Mouse (Mus musculus): ENCODE measurements at regions not wholly inside any gene's neighbourhood (a gene's known extent, or its start where the extent isn't known, plus 50 kb on each side); places are given as distances from the start of the nearest gene placed in this dataset.

DNA sequence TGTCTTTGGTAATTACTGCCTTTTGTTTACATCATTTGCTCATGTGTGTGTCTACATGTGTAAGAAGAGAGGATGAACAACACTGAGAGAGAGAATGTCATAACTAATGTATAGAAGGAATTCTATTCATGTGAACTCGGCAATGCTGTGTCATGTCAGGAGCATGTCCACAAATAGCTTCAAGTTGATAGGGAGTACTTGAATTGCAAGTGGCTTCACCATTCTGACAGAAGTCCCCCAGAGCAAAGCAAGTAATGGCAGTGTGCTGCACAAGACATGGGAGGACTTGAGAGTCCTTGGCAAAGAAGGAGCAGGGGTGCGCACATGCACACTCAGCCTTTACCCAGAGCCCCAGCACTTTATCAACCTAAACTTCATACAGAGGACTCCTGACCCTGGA lies 919.9 kb upstream of the Tenm2 start:
- no peaks in the 10 kb centered on the region for H3K4me1 ChIP-seq (ENCODE audit: control insufficient read depth, insufficient read depth, low read length)
- H3K27me3 ChIP-seq (ENCODE audit: control insufficient read depth, insufficient read depth, low read length): no peaks in the 10 kb centered on the region
- no peak for ATAC-seq (ENCODE audit: low FRiP score, low TSS enrichment)
- H3K9me3 ChIP-seq (ENCODE audit: control insufficient read depth, low read length): no peaks in the 10 kb centered on the region
- no peak overlapping the region for H3K9ac ChIP-seq (ENCODE audit: low read depth, low read length)
- H3K36me3 ChIP-seq (ENCODE audit: control insufficient read depth, insufficient read depth, low read length): no peaks in the 10 kb centered on the region
- no peak overlapping the region for H3K4me2 ChIP-seq (replicated peaks; ENCODE audit: low read depth, low read length)
- 86% methylated on average over 2 of the region's 2 CpGs for WGBS
- no peak overlapping the region for H3K27ac ChIP-seq (ENCODE audit: low read depth, low read length)
- no peak overlapping the region for H3K4me3 ChIP-seq (ENCODE audit: low read length)

DNA sequence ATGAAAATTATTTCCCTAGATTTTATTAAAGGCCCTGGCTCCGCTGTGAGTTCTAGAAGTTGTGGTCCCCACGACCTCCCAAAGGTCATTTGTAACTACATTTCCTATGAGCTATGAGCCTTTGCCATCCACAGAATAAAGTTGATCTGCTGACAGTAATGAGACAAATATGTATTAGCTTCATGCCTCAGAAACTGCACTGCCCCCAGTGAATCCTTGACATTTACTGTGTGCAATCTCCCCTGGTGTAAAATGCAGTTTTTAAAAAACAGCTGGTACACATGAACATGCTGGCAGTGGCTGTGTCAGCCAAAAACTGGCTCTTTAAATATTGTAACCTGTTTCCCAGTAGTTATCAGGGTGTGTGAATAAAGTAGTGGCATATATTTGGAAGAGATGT lies 907.7 kb upstream of the Tenm2 start:
- Histone ChIP-seq H3K4me1 (ENCODE audit: control insufficient read depth, insufficient read depth, low read length) (no peaks in the 10 kb centered on the region), H3K36me3 (ENCODE audit: control insufficient read depth, insufficient read depth, low read length) (no peaks in the 10 kb centered on the region), H3K4me2 (replicated peaks; ENCODE audit: low read depth, low read length) (no peak overlapping the region), H3K27ac (ENCODE audit: low read depth, low read length) (no peak overlapping the region), H3K9me3 (ENCODE audit: control insufficient read depth, low read length) (no peaks in the 10 kb centered on the region), H3K27me3 (ENCODE audit: control insufficient read depth, insufficient read depth, low read length) (no peaks in the 10 kb centered on the region), H3K4me3 (ENCODE audit: low read length) (no peak overlapping the region), H3K9ac (ENCODE audit: low read depth, low read length) (no peak overlapping the region)
- ATAC-seq (ENCODE audit: low FRiP score, low TSS enrichment): no peak
- WGBS: 94% methylated on average over 2 of the region's 2 CpGs

DNA sequence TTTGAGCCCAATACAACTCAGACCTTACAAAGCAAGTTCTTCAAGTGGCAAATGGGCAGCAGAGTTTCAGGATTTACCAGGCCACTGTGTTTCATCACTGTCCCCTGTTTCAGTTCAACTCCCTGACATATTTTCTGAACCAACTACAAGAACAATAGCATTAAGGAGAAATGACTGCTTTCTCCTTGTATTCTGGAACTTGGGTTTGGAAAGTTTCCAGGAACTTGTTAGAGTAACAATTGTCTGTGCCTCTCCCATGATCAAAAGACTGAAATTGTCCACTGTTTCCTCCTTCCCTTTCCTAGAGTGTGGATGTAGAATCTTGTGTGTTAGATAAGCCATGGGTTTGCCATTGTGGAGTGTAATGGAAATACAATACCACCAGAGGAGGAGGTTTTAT lies 893.1 kb upstream of the Tenm2 start:
- Histone ChIP-seq H3K36me3 (ENCODE audit: control insufficient read depth, insufficient read depth, low read length) (no peaks in the 10 kb centered on the region), H3K4me2 (replicated peaks; ENCODE audit: low read depth, low read length) (no peak overlapping the region), H3K9me3 (ENCODE audit: control insufficient read depth, low read length) (no peaks in the 10 kb centered on the region), H3K4me1 (ENCODE audit: control insufficient read depth, insufficient read depth, low read length) (no peaks in the 10 kb centered on the region), H3K4me3 (ENCODE audit: low read length) (no peak overlapping the region), H3K9ac (ENCODE audit: low read depth, low read length) (no peak overlapping the region), H3K27ac (ENCODE audit: low read depth, low read length) (no peak overlapping the region), H3K27me3 (ENCODE audit: control insufficient read depth, insufficient read depth, low read length) (no peaks in the 10 kb centered on the region)
- no peak for ATAC-seq (ENCODE audit: low FRiP score, low TSS enrichment)

DNA sequence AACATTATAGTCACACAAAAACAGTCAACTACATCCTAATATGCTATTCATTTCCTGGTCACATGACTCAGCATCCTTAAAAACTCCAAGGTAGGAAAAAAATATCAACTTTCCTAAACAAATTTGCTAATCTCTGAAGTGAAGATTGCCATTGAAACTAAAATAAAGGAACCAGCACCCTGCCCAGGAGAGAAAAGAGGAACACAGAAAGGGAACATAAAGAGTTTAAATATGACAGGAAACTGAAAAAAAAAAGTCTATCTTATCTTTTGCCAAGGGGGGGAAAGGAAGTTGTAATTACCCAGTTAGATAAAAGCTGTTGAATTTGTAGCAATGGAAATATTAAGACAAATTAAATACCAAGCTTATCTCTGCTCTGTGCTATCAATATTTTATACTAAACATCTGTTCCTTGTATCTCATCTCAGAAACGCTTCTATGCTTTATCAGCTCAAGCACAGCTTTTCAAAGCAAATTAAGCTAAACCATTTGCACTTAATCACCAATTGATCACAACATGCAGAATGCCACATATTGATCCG lies 888.1 kb upstream of the Tenm2 start:
- Histone ChIP-seq H3K4me3 (ENCODE audit: low read length) (no peak overlapping the region), H3K9ac (ENCODE audit: low read depth, low read length) (no peak overlapping the region)

DNA sequence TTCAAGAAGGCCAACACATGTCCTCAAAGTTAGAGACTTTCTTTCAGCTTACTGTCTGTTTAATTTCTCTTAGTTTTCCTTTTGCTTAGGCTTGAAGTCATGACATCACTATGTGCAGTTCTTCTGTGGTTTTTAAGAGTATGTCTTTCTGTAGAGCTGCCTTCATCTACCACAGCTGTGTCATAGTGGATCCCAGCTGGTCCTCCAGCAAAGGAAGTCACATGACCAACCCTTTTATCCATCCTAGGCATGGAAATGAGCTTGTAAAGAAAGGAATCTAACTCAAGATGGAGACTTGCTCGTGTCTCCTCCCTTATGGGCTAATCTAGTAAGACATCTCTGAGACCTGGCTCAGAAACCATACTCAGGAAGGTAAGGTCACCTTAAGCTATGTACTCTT lies 886.7 kb upstream of the Tenm2 start:
- Histone ChIP-seq H3K4me1 (ENCODE audit: control insufficient read depth, insufficient read depth, low read length) (no peaks in the 10 kb centered on the region), H3K27me3 (ENCODE audit: control insufficient read depth, insufficient read depth, low read length) (no peaks in the 10 kb centered on the region), H3K9me3 (ENCODE audit: control insufficient read depth, low read length) (no peaks in the 10 kb centered on the region), H3K36me3 (ENCODE audit: control insufficient read depth, insufficient read depth, low read length) (no peaks in the 10 kb centered on the region), H3K9ac (ENCODE audit: low read depth, low read length) (no peak overlapping the region), H3K4me2 (replicated peaks; ENCODE audit: low read depth, low read length) (no peak overlapping the region), H3K4me3 (ENCODE audit: low read length) (no peak overlapping the region), H3K27ac (ENCODE audit: low read depth, low read length) (no peak overlapping the region)
- ATAC-seq (ENCODE audit: low FRiP score, low TSS enrichment): no peak
- WGBS: 65% methylated on average over 1 of the region's 1 CpGs

More for the DNA sequence above, 888.1 kb upstream of the Tenm2 start:
- no peak overlapping the region for H3K27ac ChIP-seq (ENCODE audit: low read depth, low read length)
- no peak overlapping the region for H3K4me2 ChIP-seq (replicated peaks; ENCODE audit: low read depth, low read length)
- 80% methylated on average over 2 of the region's 2 CpGs for WGBS
- no peaks in the 10 kb centered on the region for H3K27me3 ChIP-seq (ENCODE audit: control insufficient read depth, insufficient read depth, low read length)
- no peaks in the 10 kb centered on the region for H3K36me3 ChIP-seq (ENCODE audit: control insufficient read depth, insufficient read depth, low read length)
- H3K4me1 ChIP-seq (ENCODE audit: control insufficient read depth, insufficient read depth, low read length): no peaks in the 10 kb centered on the region
- no peaks in the 10 kb centered on the region for H3K9me3 ChIP-seq (ENCODE audit: control insufficient read depth, low read length)
- no peak for ATAC-seq (ENCODE audit: low FRiP score, low TSS enrichment)

DNA sequence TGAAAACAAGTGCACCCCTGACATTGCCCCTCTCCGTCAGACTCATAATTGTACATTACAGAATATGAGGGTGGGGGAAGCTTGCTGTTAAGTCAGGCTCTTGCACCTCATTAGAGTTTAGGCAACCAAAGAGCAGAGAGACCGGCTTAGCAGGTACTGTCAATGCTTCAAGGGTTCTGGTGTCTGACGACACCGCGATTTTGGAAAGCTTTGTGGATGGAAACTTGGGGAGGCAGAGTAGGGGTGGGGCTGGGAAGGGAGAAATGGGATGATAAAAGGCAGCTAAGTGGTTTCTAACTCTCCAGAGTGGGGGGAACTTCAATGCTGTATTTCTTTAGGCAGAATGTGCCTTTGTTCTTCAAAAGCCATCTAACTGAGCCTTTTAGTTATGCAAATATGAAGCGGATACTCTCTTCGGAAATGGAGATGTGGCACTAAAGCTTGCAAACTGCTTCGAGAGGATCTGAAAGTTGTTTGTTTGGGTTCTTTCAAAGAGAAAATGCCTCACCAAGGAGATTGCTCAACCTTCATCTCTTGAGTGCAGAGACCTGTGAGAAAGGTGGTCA lies 885.4 kb upstream of the Tenm2 start:
- Histone ChIP-seq H3K9ac (ENCODE audit: low read depth, low read length) (no peak overlapping the region), H3K9me3 (ENCODE audit: control insufficient read depth, low read length) (no peaks in the 10 kb centered on the region), H3K4me1 (ENCODE audit: control insufficient read depth, insufficient read depth, low read length) (no peaks in the 10 kb centered on the region), H3K27me3 (ENCODE audit: control insufficient read depth, insufficient read depth, low read length) (no peaks in the 10 kb centered on the region), H3K27ac (ENCODE audit: low read depth, low read length) (no peak overlapping the region), H3K36me3 (ENCODE audit: control insufficient read depth, insufficient read depth, low read length) (no peaks in the 10 kb centered on the region), H3K4me2 (replicated peaks; ENCODE audit: low read depth, low read length) (no peak overlapping the region), H3K4me3 (ENCODE audit: low read length) (no peak overlapping the region)
- ATAC-seq (ENCODE audit: low FRiP score, low TSS enrichment): no peak
- 24% methylated on average over 8 of the region's 8 CpGs for WGBS

DNA sequence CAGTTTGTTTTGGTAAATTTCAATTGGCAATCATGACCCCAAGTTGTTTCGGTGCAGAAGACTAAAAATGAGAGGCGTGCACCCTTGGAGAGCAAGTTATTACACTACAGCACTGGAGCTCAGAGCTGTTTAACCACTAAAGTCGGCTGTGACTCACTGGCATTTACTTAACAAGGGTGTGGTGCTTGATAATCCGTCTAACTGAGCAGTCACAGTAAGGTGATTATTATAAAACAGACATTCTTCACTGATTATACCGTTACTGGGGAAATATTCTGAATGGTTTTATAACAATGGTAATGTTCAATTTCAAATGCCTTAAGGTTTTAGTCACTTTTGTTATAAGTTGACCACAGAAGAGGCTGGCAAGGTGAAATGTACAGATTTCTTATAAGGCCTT lies 882.0 kb upstream of the Tenm2 start:
- Histone ChIP-seq H3K4me3 (ENCODE audit: low read length) (no peak overlapping the region), H3K9me3 (ENCODE audit: control insufficient read depth, low read length) (no peaks in the 10 kb centered on the region), H3K9ac (ENCODE audit: low read depth, low read length) (no peak overlapping the region), H3K27ac (ENCODE audit: low read depth, low read length) (no peak overlapping the region), H3K36me3 (ENCODE audit: control insufficient read depth, insufficient read depth, low read length) (no peaks in the 10 kb centered on the region), H3K4me1 (ENCODE audit: control insufficient read depth, insufficient read depth, low read length) (no peaks in the 10 kb centered on the region), H3K4me2 (replicated peaks; ENCODE audit: low read depth, low read length) (no peak overlapping the region), H3K27me3 (ENCODE audit: control insufficient read depth, insufficient read depth, low read length) (no peaks in the 10 kb centered on the region)
- 80% methylated on average over 5 of the region's 5 CpGs for WGBS
- ATAC-seq (ENCODE audit: low FRiP score, low TSS enrichment): no peak

DNA sequence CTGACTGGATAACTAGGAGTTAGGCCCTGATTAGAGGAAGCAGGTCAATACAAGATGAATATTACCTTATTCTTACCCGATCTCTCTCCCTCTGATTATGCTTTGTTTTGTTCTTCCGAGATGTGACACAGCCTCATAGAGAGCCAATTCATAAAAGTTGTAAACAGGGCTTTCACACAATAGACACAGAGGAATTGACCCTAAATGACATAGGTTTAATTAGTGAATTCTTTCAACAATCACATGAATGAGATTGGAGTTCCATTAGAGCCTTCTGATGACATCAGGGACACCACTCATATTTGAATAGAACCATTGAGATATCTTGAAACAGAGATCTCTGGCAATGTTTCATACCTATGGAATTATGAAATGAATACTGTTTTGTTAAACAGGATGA lies 856.4 kb upstream of the Tenm2 start:
- H3K36me3 ChIP-seq (ENCODE audit: control insufficient read depth, insufficient read depth, low read length): no peaks in the 10 kb centered on the region
- no peak overlapping the region for H3K4me2 ChIP-seq (replicated peaks; ENCODE audit: low read depth, low read length)
- no peak overlapping the region for H3K9ac ChIP-seq (ENCODE audit: low read depth, low read length)
- H3K9me3 ChIP-seq (ENCODE audit: control insufficient read depth, low read length): no peaks in the 10 kb centered on the region
- no peak for ATAC-seq (ENCODE audit: low FRiP score, low TSS enrichment)
- WGBS: 99% methylated on average over 2 of the region's 2 CpGs
- H3K4me3 ChIP-seq (ENCODE audit: low read length): no peak overlapping the region
- no peaks in the 10 kb centered on the region for H3K27me3 ChIP-seq (ENCODE audit: control insufficient read depth, insufficient read depth, low read length)
- no peaks in the 10 kb centered on the region for H3K4me1 ChIP-seq (ENCODE audit: control insufficient read depth, insufficient read depth, low read length)
- no peak overlapping the region for H3K27ac ChIP-seq (ENCODE audit: low read depth, low read length)

DNA sequence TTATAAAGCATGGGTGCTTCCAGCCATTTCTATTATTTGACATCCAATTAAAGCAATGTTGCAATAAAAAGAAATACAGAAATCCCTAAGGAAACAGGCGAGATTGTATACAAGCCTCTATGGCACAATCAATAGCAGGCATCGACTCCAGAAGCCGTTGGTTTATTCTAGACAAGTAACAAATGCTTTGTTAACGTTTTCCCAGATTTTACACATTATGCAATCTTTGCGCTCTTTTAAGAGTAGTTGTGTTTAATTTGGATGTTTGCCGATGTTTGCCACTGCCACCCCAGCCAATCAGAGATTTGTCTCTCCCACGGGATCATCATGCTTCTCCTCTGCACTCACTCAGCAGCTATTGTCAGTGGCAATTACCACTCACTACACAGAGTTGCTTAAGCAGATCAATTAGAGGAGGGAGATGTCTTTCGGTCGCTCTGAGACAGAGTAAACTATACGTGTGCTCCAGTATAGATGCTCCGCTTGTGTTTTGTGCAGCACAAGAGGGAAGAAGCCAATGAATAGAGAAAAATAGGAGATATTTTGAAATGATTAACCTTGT lies 839.5 kb upstream of the Tenm2 start:
- no peaks in the 10 kb centered on the region for H3K36me3 ChIP-seq (ENCODE audit: control insufficient read depth, insufficient read depth, low read length)
- H3K27ac ChIP-seq (ENCODE audit: low read depth, low read length): no peak overlapping the region
- H3K4me3 ChIP-seq (ENCODE audit: low read length): no peak overlapping the region
- no peaks in the 10 kb centered on the region for H3K27me3 ChIP-seq (ENCODE audit: control insufficient read depth, insufficient read depth, low read length)
- 83% methylated on average over 11 of the region's 11 CpGs for WGBS
- ATAC-seq (ENCODE audit: low FRiP score, low TSS enrichment): no peak
- H3K9ac ChIP-seq (ENCODE audit: low read depth, low read length): no peak overlapping the region
- H3K4me1 ChIP-seq (ENCODE audit: control insufficient read depth, insufficient read depth, low read length): no peaks in the 10 kb centered on the region
- H3K9me3 ChIP-seq (ENCODE audit: control insufficient read depth, low read length): no peaks in the 10 kb centered on the region
- no peak overlapping the region for H3K4me2 ChIP-seq (replicated peaks; ENCODE audit: low read depth, low read length)

All from kidney, embryonic 14.5 days (tissue).